Mouse (Mus musculus): ENCODE results near the gene Arl6. TPM values are rescaled to one million over a fixed set of nuclear protein-coding genes. Genes with fewer than 3 reads are reported as not detected.

Gene Arl6
- 28.4 and 30.8 TPM in 2 replicates for polyA plus RNA-seq (2012; rRNA removed)

DNA sequence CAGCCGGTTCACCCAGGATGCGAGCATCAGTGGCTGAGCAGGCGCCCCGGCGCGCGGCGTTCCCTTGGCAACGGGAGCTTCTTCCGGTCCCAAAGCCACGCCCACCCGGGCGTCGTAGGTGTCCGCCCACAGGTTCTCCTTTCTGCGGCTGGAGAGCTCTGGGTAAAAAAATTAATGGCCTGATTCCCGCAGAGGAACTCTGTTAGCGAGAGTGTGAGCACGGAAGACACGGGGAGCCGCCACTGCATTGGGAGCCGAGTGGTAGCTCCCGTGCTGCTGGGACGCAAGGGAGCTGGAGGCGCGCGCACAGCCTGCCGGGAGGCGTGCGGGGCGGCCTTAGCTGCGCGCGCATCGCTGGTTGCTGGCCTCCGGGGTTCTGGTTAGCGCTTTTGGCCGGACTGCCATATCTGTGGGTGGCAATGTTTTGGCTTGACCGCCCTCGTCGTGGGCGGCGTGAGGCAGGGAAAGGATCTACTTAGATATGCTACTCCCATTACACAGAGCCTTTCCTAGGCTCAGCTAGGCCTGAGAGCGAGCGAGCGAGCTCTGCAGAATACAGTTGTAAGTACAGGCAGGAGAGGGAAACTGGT is at the start of gene Arl6:
Gene Arl6, minus strand, starts transcription at position 290 of the 590 bp plus-strand sequence.

GRCm38 (mm10) chr16:59600311-59601251 is 38.6 kb downstream of the Arl6 start, which contains the start of gene Crybg3:
Crybg3 (minus strand) TSS chr16:59600979.

Other genes starting within 250 kb of the Arl6 start
- gene Gabrr3, start 232.1 kb downstream of the Arl6 start, polyA plus RNA-seq (2012; rRNA removed): 0.03 and 0.05 TPM in 2 replicates
- 8.6 and 9.3 TPM in 2 replicates for gene Riox2, start 167.6 kb downstream of the Arl6 start, polyA plus RNA-seq (2012; rRNA removed)
- 2.4 and 2.6 TPM in 2 replicates for gene Crybg3, start 38.4 kb downstream of the Arl6 start, polyA plus RNA-seq (2012; rRNA removed)

Measured in central nervous system, embryonic 18 days (tissue).